Mouse (Mus musculus) CH12.LX (cell line): ENCODE measurements around the gene Zfp663. TPM values are rescaled to one million over a fixed set of nuclear protein-coding genes. Genes with fewer than 3 reads are reported as not detected.

ENCODE experiments used
- DNase-seq: peaks from one replicate; pipeline ENCODE4 v3.0.0-alpha.2; 2013; ENCODE audit errors: extremely low read depth
- H3K27ac ChIP-seq: 2 replicates; pipeline ENCODE4 v1.5.1; 2012; ENCODE audit warnings: low read depth, mild to moderate bottlenecking, control low read depth, moderate library complexity; ENCODE audit not compliant: insufficient read depth
- H3K27me3 ChIP-seq: replicated peaks from 2 replicates; pipeline ENCODE3; 2012; ENCODE audit warnings: inconsistent platforms
- H3K36me3 ChIP-seq, 2 experiments: replicated peaks in 1 of 2; 2 replicates each; pipeline versions ENCODE3 to v1.6.1; 2012; ENCODE audit warnings: inconsistent platforms in 1 of 2, low read length in 1 of 2, mild to moderate bottlenecking in 1 of 2, mixed read lengths in 1 of 2, moderate library complexity in 1 of 2; ENCODE audit not compliant: control insufficient read depth in 1 of 2, insufficient read depth in 1 of 2
- H3K4me1 ChIP-seq, 2 experiments: 2 replicates each; pipeline ENCODE4 v1.6.1; 2012; ENCODE audit warnings: inconsistent platforms in 1 of 2, moderate library complexity in 1 of 2; ENCODE audit not compliant: insufficient read depth in 2 of 2, control insufficient read depth in 1 of 2
- H3K4me2 ChIP-seq: 2 replicates; pipeline ENCODE4 v1.6.1; 2012; ENCODE audit warnings: low read depth, mild to moderate bottlenecking, control low read depth; ENCODE audit not compliant: poor library complexity, insufficient read depth, severe bottlenecking
- H3K4me3 ChIP-seq, 3 experiments: fragments of 150-350 bp in 1 of 3; sonication (generic) in 1 of 3; replicated peaks in 1 of 3; 2 replicates each; pipeline versions ENCODE3 to v1.5.1; 2011 to 2012; ENCODE audit warnings: low read depth in 2 of 3, low read length in 2 of 3, mild to moderate bottlenecking in 2 of 3, moderate library complexity in 2 of 3, control low read depth in 1 of 3, improper control_type of control experiment in 1 of 3, inconsistent platforms in 1 of 3, mixed read lengths in 1 of 3; ENCODE audit not compliant: poor library complexity in 1 of 3
- H3K79me2 ChIP-seq: replicated peaks from 2 replicates; pipeline ENCODE4 v1.6.1; 2012; ENCODE audit warnings: mild to moderate bottlenecking, moderate library complexity; ENCODE audit not compliant: control insufficient read depth, poor library complexity, insufficient read depth, severe bottlenecking; ENCODE audit errors: extremely low read depth
- H3K9ac ChIP-seq: 2 replicates; pipeline ENCODE4 v1.6.1; 2012; ENCODE audit warnings: low read depth, mild to moderate bottlenecking, control low read depth, moderate library complexity; ENCODE audit not compliant: insufficient read depth
- H3K9me3 ChIP-seq: replicated peaks from 2 replicates; pipeline ENCODE3; 2012; ENCODE audit warnings: low read length, inconsistent platforms, mixed read lengths
- CHD1 ChIP-seq: IDR thresholded peaks from 2 replicates; pipeline ENCODE4 v1.6.1; 2012; ENCODE audit warnings: low read depth, low read length, improper control_type of control experiment, inconsistent platforms
- CHD2 ChIP-seq: IDR thresholded peaks from 2 replicates; pipeline ENCODE4 v1.6.1; 2011; ENCODE audit warnings: low read length, improper control_type of control experiment
- HCFC1 ChIP-seq: IDR thresholded peaks from 2 replicates; pipeline ENCODE4 v1.6.1; 2012; ENCODE audit warnings: low read depth, mild to moderate bottlenecking, inconsistent platforms, low read length, improper control_type of control experiment
- IRF4 ChIP-seq: IDR thresholded peaks from 2 replicates; pipeline ENCODE4 v1.6.1; 2014; ENCODE audit warnings: low read depth, mild to moderate bottlenecking, inconsistent platforms, low read length, improper control_type of control experiment
- JUN ChIP-seq: IDR thresholded peaks from 2 replicates; pipeline ENCODE4 v1.6.1; 2011; ENCODE audit warnings: low read depth, mild to moderate bottlenecking, low read length, improper control_type of control experiment, moderate library complexity; ENCODE audit not compliant: insufficient read depth
- MAFK ChIP-seq: IDR thresholded peaks from 2 replicates; pipeline ENCODE4 v1.6.1; 2011; ENCODE audit warnings: low read length, improper control_type of control experiment; ENCODE audit not compliant: insufficient replicate concordance
- MAX ChIP-seq: IDR thresholded peaks from 2 replicates; pipeline ENCODE4 v1.6.1; 2011; ENCODE audit warnings: low read length, improper control_type of control experiment
- MAZ ChIP-seq: IDR thresholded peaks from 2 replicates; pipeline ENCODE4 v1.6.1; 2012; ENCODE audit warnings: low read depth, mild to moderate bottlenecking, inconsistent platforms, low read length, improper control_type of control experiment, moderate library complexity
- MEF2A ChIP-seq: IDR thresholded peaks from 2 replicates; pipeline ENCODE4 v1.6.1; 2014; ENCODE audit warnings: low read depth, mild to moderate bottlenecking, inconsistent platforms, low read length, improper control_type of control experiment, borderline replicate concordance
- MYC ChIP-seq: IDR thresholded peaks from 2 replicates; pipeline ENCODE4 v1.6.1; 2011; ENCODE audit warnings: low read depth, mild to moderate bottlenecking, improper control_type of control experiment, low read length
- NRF1 ChIP-seq: IDR thresholded peaks from 2 replicates; pipeline ENCODE4 v1.6.1; 2014; ENCODE audit warnings: low read depth, mild to moderate bottlenecking, inconsistent platforms, low read length, improper control_type of control experiment, moderate library complexity
- POLR2A ChIP-seq: IDR thresholded peaks from 2 replicates; pipeline ENCODE4 v1.6.1; 2011; ENCODE audit warnings: low read depth, mild to moderate bottlenecking, improper control_type of control experiment, low read length
- POLR2AphosphoS2 ChIP-seq: IDR thresholded peaks from 2 replicates; pipeline ENCODE4 v1.6.1; 2011; ENCODE audit warnings: low read depth, low read length, improper control_type of control experiment
- RCOR1 ChIP-seq: conservative IDR thresholded peaks from 2 replicates; pipeline ENCODE4 v1.6.1; 2012; ENCODE audit warnings: low read depth, mild to moderate bottlenecking, inconsistent platforms, low read length, improper control_type of control experiment
- SIN3A ChIP-seq: IDR thresholded peaks from 2 replicates; pipeline ENCODE4 v1.6.1; 2012; ENCODE audit warnings: low read length, improper control_type of control experiment, inconsistent platforms
- SMC3 ChIP-seq: IDR thresholded peaks from 2 replicates; pipeline ENCODE4 v1.6.1; 2011; ENCODE audit warnings: low read depth, low read length, improper control_type of control experiment
- TBP ChIP-seq: conservative IDR thresholded peaks from 2 replicates; pipeline ENCODE4 v1.6.1; 2011; ENCODE audit warnings: low read depth, low read length, improper control_type of control experiment
- UBTF ChIP-seq: IDR thresholded peaks from 2 replicates; pipeline ENCODE4 v1.6.1; 2012; ENCODE audit warnings: low read depth, mild to moderate bottlenecking, inconsistent platforms, low read length, improper control_type of control experiment, moderate library complexity
- USF1 ChIP-seq: IDR thresholded peaks from 2 replicates; pipeline ENCODE4 v1.6.1; 2014; ENCODE audit warnings: low read depth, mild to moderate bottlenecking, inconsistent platforms, low read length, improper control_type of control experiment
- ZKSCAN1 ChIP-seq: IDR thresholded peaks from 2 replicates; pipeline ENCODE4 v1.6.1; 2012; ENCODE audit warnings: low read depth, inconsistent platforms, low read length, improper control_type of control experiment, borderline replicate concordance
- ZNF384 ChIP-seq: IDR thresholded peaks from 2 replicates; pipeline ENCODE4 v1.6.1; 2012; ENCODE audit warnings: low read depth, low read length, improper control_type of control experiment, inconsistent platforms
- dilution Hi-C: fragments of 300-500 bp; cut with MboI; formaldehyde crosslinking; loops from 2 replicates; pipeline ENCODE4 v1.14.3; 2020; ENCODE audit warnings: low sequenced_read_pairs; ENCODE audit not compliant: extremely low pct_unique_long_range_greater_than_20kb, extremely low pct_ligation_motif_present
- in situ Hi-C: fragments of 300-500 bp; cut with MboI; formaldehyde crosslinking; loops from 3 replicates; pipeline ENCODE4 v1.14.3; 2019; ENCODE audit warnings: low sequenced_read_pairs, low pct_ligation_motif_present, low pct_unique_long_range_greater_than_20kb, mixed read lengths
- polyA plus RNA-seq: library from polyadenylated mRNA; unstranded; fragments of >175 nt; gene quantifications from 2 replicates; pipeline ENCODE4 v1.2.1, GENCODE M21; 2012; ENCODE audit warnings: low read depth; ENCODE audit not compliant: insufficient read length
- total RNA-seq, 2 experiments: library from RNA; depleted of rRNA; stranded (reverse); fragments of 300-350 nt in 1 of 2; fragments of >200 nt in 1 of 2; gene quantifications; 2 replicates each; pipeline ENCODE4 v1.2.3; 2012 to 2014

Zfp663 gene
- total and polyA plus RNA-seq, 3 experiments, result not detected

DNA sequence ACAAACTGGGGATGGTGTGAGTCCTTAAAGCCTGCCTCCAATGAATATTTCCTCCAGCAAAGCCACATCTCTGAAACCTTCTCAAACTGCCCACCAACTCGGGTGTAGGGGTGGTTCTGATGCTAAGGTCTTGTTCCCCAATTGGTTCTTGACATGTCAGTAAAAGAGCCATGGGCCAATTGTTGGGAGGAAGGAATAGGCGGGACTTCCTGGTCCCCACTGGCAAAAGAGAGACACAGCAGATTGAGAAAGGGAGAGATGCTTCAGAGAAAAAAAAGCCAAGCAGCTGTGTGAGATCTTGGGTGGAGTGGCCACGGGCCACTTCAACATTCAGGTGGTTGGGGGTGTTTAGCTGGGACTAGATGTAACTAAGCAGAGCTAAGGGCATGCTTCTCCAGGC, 2.5 kb upstream of the Zfp663 start (continued):
- TF ChIP-seq TBP (peak; percentile 37; the same call in 1 of the 2 replicates), USF1 (no peak), POLR2AphosphoS2 (no peak), ZKSCAN1 (no peak), MAZ (no peak), MEF2A (no peak), RCOR1 (no peak), IRF4 (no peak)

DNA sequence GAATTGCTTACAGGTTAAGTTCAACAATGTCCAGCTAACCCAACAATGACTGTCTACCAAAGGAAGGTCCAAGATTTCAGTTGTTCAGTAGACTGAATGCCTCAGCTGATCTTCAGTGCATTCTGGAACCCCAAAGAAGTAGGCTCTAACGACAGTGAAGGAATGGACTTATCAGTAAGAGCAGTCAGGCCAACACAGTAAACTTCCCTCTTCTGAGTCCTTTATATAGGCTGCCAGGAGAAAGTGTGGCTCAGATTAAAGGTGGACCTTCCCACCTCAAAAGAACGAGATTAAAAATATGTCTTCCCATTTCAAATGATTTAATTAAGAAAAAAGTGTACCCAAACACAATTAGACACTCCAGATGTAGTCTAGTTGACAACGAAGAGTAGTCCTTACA, 1.8 kb upstream of the Zfp663 start:
- Histone ChIP-seq H3K36me3 (no peaks in the 10 kb centered on the region), H3K4me1 (peaks cover 3 to 4% of the 10 kb centered on the region in 2 experiments; a peak in 1 of 4 replicates), H3K9me3 (no peaks in the 10 kb centered on the region), H3K4me3 (no peak overlapping the region), H3K9ac (no peak overlapping the region), H3K4me2 (no peak overlapping the region), H3K79me2 (no peaks in the 10 kb centered on the region), H3K27ac (no peak overlapping the region), H3K27me3 (peaks cover 61% of the 10 kb centered on the region)
- in situ Hi-C loops, result no loop called here
- no peak for DNase-seq
- dilution Hi-C loops, result no loop called here
- TF ChIP-seq UBTF (no peak), MAX (no peak), ZKSCAN1 (no peak), SIN3A (no peak)

DNA sequence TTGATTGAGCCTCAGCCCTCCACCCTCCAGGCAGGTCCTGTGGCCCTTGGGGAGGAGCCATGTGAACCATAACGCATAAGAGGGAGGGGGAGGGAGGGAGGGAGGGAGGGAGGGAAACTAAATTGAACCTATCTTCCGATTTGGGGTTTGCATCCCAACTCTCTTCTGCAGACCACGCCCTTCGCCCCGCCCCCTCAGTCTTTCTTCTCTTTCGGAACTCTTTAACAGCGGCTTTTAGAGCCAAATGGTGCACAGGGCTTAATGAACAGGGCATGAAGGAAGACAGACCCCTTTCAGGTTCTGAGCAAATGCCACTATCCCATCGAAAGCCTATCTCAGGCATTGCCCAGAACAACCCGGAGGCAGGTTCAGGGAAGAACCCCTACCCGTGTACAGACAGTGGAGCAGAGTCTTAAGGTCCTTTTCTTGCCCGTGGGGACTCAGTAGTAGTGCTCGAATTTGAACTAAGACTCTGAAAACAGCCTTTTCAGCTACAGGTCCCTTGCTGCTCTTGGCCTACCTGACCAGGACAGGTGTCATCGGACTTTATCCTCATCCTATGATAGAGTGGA, 575 bp downstream of the Zfp663 start:
- H3K4me2 ChIP-seq, result no peak overlapping the region
- no peak for DNase-seq
- in situ Hi-C loops, result loop anchor here (10.0 kb wide), 2 partner anchors 107 to 423 kb away; partner anchors contain the start of genes Mmp9 and Slc13a3
- H3K27me3 ChIP-seq, result peaks cover 56% of the 10 kb centered on the region
- H3K27ac ChIP-seq, result no peak overlapping the region
- TF ChIP-seq CHD2 (no peak), MYC (no peak), NRF1 (no peak), HCFC1 (no peak), JUN (no peak), TBP (no peak), SMC3 (no peak), CHD1 (no peak), POLR2A (no peak), ZNF384 (no peak), UBTF (no peak), SIN3A (no peak), MAFK (no peak)
- TF ChIP-seq, all 38 proteins: peak for 0
- dilution Hi-C loops, result no loop called here
- peaks cover 4% of the 10 kb centered on the region for H3K9me3 ChIP-seq
- no peak overlapping the region for H3K4me3 ChIP-seq
- no peak overlapping the region for H3K9ac ChIP-seq
- peaks cover 3 to 7% of the 10 kb centered on the region in 2 experiments; a peak in 1 of 4 replicates for H3K4me1 ChIP-seq
- no peaks in the 10 kb centered on the region for H3K36me3 ChIP-seq
- H3K79me2 ChIP-seq, result no peaks in the 10 kb centered on the region
